Mouse (Mus musculus) gastrocnemius, adult 2 months (tissue): ENCODE results near the gene Dscam. TPM values are rescaled to one million over a fixed set of nuclear protein-coding genes. Genes with fewer than 3 reads are reported as not detected.

Source experiments
- DNase-seq: peaks from one replicate; pipeline ENCODE4 v3.0.0; 2022
- H3K27ac ChIP-seq: fragments of 200-600 bp; 2 replicates; pipeline ENCODE4 v1.8.1; 2022; ENCODE audit warnings: mild to moderate bottlenecking
- H3K4me3 ChIP-seq: fragments of 200-600 bp; 2 replicates; pipeline ENCODE4 v1.8.1; 2022; ENCODE audit warnings: mild to moderate bottlenecking, moderate library complexity
- CTCF ChIP-seq: fragments of 200-600 bp; IDR thresholded peaks from 2 replicates; pipeline ENCODE4 v1.8.1; 2022; ENCODE audit warnings: antibody characterized with exemption, mild to moderate bottlenecking, moderate library complexity
- intact Hi-C: fragments of 180-260 bp; cut with DNase I; formaldehyde crosslinking; loops from one replicate; pipeline ENCODE4 v1.15.1; 2025
- total RNA-seq, 2 experiments: library from RNA; stranded (reverse); gene quantifications; 2 replicates each; pipeline ENCODE4 v1.2.3; 2021

The Dscam gene
- total RNA-seq, 2 experiments from 2014 or later: not detected

- no peak overlapping the region for H3K27ac ChIP-seq
- intact Hi-C loops: no loop called here
- no peak for TF ChIP-seq CTCF
- H3K4me3 ChIP-seq: no peak overlapping the region
- DNase-seq: no peak
Observed at GRCm38 (mm10) chr16:96602206-96602605, 568.3 kb downstream of the Dscam start.

- H3K4me3 ChIP-seq: no peak overlapping the region
- no peak for TF ChIP-seq CTCF
- intact Hi-C loops: no loop called here
- no peak overlapping the region for H3K27ac ChIP-seq
- DNase-seq: no peak
Observed at GRCm38 (mm10) chr16:96600791-96601190, 569.8 kb downstream of the Dscam start.

DNA sequence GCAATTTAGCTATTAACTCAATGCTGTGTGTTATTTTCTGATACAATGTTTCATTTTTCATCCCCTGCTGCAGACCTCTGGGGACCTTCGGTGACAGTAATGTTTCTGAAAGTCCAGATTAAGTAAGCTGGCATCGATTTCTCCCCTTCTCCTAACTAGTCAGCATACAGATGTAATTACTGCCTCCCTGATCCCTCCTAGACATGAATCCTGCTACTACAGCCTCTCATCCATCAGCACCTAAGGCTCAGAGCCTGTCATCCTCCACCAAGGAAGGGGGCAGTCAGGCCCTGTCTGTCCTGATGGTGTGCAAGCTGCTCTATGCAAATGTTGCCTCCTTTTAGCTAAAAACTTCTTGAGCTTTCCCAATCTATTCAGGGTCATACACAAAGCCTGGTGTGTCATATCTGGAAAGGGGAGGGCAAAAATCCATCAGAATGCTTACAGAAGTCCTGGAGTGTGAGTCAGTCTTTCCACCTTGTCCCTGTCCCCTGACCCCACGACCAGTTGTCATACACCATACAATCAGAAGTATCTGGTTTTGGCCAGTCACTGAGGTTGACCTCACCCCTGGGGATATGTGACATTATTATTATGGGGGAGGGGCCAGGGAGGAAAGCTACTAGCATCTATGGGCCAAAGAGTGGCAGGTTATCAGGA, 571.0 kb downstream of the Dscam start:
- no peak for TF ChIP-seq CTCF
- DNase-seq: no peak
- intact Hi-C loops: no loop called here
- Histone ChIP-seq H3K27ac (no peak overlapping the region), H3K4me3 (no peak overlapping the region)

DNA sequence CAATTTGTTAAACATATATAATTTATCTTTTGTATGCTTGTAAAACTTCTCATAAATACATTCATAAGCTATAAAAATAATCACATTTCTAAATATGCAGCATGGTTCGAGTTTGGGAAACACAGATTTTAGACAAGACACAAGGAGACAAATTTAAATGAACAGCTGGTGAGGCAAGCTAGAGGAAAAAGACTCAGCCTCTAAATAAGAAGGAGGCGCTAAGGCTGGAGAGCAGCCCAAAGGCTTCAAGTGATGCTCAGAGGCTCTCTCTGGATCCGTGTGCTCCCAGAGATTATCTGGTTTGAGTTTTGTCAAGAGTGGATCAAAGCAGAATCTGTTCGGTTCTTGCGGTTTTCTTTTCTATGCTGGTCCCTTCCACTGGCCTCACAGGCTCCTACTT, 594.7 kb downstream of the Dscam start:
- H3K4me3 ChIP-seq: no peak overlapping the region
- no peak for DNase-seq
- intact Hi-C loops: no loop called here
- no peak for TF ChIP-seq CTCF
- no peak overlapping the region for H3K27ac ChIP-seq

GRCm38 (mm10) chr16:96567428-96567827, 603.1 kb downstream of the Dscam start:
- intact Hi-C loops: no loop called here
- TF ChIP-seq CTCF: no peak
- no peak for DNase-seq
- Histone ChIP-seq H3K4me3 (no peak overlapping the region), H3K27ac (no peak overlapping the region)

DNA sequence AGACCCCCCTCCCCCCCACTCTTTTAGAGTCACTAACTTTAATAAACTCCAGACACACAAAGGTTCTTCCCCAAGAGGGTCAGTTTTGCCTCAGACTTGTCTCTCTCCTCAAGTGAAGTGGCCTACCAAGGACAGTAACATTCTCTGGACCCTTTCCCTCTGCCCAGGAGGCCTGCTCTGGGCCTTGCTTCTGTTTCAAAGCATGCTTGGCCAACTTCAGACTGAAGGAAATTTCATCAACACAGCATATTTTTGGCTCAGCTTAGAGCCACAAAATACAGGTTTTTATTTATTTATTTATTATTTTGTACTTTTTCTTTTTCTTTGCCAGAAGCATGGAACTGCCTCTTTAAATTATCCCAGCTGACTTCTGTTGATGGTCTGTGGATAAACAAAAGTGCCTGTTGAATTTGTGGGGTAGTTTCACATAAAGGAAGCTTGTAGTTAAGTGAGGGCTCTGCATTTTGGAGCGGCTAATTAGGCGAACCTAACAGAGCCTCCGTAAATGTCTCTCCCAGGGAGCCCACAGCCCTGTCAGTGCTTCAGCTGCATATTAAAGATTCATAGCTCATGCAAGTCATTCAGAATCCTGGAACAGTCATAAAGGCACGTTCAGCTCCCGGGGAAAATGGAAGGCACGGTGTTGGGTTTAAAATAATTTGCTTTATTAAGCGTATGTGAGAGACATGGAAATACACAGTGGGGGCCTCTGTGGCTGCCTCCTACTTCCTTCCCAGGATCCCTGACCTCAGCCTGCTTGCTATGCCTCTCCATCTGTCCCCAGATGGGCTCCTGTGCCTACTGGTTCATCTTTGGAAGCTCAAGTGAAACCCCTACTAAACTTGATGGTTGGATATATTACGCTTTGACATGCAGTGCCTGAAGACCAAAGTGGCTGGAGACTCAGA, 606.9 kb downstream of the Dscam start:
- TF ChIP-seq CTCF: no peak
- no peak overlapping the region for H3K4me3 ChIP-seq
- intact Hi-C loops: no loop called here

DNA sequence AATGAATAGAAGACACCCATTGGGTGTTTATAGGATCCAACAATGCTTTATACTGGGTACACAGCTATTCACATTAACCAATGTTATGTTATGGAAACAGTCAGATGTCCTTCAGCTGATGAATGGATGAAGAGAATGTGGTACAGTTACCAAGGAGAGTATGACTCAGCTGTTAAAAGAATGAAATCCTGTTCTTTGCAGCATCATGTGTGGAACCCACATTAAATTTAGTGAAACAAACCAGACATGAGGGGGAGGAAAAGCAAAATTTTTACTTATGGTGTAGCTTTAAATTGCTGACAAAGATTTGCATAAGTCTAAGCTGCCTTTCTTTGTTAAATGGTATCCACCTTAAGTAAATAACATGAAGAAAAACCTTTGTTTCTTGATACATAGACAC, 610.8 kb downstream of the Dscam start:
- intact Hi-C loops: no loop called here
- no peak for DNase-seq
- TF ChIP-seq CTCF: no peak
- H3K27ac ChIP-seq: no peak overlapping the region
- no peak overlapping the region for H3K4me3 ChIP-seq

More for the DNA sequence above, 606.9 kb downstream of the Dscam start:
- no peak overlapping the region for H3K27ac ChIP-seq
- no peak for DNase-seq

GRCm38 (mm10) chr16:96558341-96558740, 612.2 kb downstream of the Dscam start:
- no peak for TF ChIP-seq CTCF
- Histone ChIP-seq H3K27ac (no peak overlapping the region), H3K4me3 (no peak overlapping the region)
- intact Hi-C loops: no loop called here
- no peak for DNase-seq

DNA sequence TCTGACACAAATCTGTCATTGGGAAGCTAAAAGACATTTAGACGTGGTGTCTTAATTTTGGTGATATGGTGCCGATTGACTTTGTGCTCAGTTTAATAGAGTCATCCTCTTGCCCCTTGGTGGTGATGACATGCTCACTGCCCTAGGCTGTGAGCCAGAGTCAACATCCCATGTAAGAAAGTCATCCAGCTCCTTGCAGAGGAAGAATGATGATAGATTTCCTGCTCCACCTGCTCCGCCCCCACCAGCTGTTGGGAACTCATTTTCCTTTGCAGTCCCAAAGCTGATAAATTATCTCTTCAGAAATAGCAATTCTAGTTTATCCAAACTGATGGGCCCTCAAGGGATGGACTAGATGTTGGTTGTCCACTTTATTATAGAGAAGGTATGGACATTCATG, 613.9 kb downstream of the Dscam start:
- no peak overlapping the region for H3K4me3 ChIP-seq
- no peak overlapping the region for H3K27ac ChIP-seq
- no peak for TF ChIP-seq CTCF
- no peak for DNase-seq
- intact Hi-C loops: no loop called here

DNA sequence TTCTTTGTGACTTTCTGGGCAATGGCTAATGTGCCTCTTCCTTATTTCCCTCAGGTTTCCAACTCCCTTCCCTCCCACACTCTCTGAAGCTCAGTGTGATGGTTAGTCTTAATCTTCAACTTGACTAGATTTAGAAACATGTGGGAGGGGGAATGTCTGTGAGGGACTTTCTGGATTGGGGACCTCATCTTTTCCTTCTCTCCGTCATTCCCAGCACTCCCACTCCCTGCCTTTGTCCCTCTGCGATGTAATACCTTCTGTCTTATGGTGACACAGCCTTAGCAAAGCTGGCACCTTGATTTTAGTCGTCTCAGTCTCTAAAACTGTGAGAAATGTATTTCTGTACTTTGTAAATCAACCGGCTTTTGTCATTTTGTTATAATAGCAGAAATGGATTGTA, 615.1 kb downstream of the Dscam start:
- TF ChIP-seq CTCF: no peak
- no peak overlapping the region for H3K27ac ChIP-seq
- DNase-seq: no peak
- no peak overlapping the region for H3K4me3 ChIP-seq
- intact Hi-C loops: no loop called here

GRCm38 (mm10) chr16:96552680-96553079, 617.9 kb downstream of the Dscam start:
- intact Hi-C loops: no loop called here
- no peak overlapping the region for H3K27ac ChIP-seq

DNA sequence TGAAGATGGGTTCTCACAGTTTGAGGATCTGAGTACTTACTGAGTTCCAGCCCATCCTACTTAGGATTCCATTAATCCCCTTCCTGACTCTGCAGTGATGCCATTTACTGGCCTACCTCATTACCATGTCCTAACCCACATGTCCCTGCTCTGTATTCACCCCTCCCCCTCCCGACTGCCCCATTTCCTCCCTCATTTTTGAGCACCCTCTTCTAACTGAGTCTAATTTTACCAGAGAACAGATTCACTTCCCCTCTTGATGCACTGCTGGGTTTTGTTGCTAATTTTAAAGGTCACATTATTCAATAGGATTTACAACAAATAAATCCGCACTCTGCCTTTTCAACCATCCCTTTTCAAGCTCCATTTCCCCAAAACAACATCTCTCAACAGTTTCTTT, 629.5 kb downstream of the Dscam start:
- no peak for DNase-seq
- intact Hi-C loops: no loop called here

More at GRCm38 (mm10) chr16:96552680-96553079, 617.9 kb downstream of the Dscam start:
- no peak for TF ChIP-seq CTCF
- no peak for DNase-seq
- H3K4me3 ChIP-seq: no peak overlapping the region

More for the DNA sequence above, 629.5 kb downstream of the Dscam start:
- H3K4me3 ChIP-seq: no peak overlapping the region
- H3K27ac ChIP-seq: no peak overlapping the region
- no peak for TF ChIP-seq CTCF

Other genes with a start within 250 kb of the Dscam start
- gene Bace2, start 186.0 kb upstream of the Dscam start, total RNA-seq: 1 to 10 TPM; 1.1 to 2.9 TPM